Mouse (Mus musculus) olfactory bulb, adult 2 months (tissue): ENCODE measurements around the gene 2610507B11Rik. TPM values are rescaled to one million over a fixed set of nuclear protein-coding genes. Genes with fewer than 3 reads are reported as not detected.

Experiments
- H3K27ac ChIP-seq: fragments of 200-500 bp; 2 replicates; pipeline ENCODE4 v1.5.1; 2012; ENCODE audit warnings: low read depth, low read length; ENCODE audit not compliant: insufficient read depth
- H3K4me1 ChIP-seq: fragments of 200-500 bp; 2 replicates; pipeline ENCODE4 v1.6.1; 2012; ENCODE audit warnings: low read length; ENCODE audit not compliant: control insufficient read depth, insufficient read depth
- H3K4me3 ChIP-seq: fragments of 200-500 bp; 2 replicates; pipeline ENCODE4 v1.5.1; 2012; ENCODE audit warnings: mild to moderate bottlenecking, low read depth, low read length, moderate library complexity; ENCODE audit not compliant: insufficient read depth
- CTCF ChIP-seq: fragments of 200-500 bp; IDR thresholded peaks from 2 replicates; pipeline ENCODE4 v1.5.1; 2012; ENCODE audit warnings: low read depth, mild to moderate bottlenecking, low read length, moderate library complexity; ENCODE audit not compliant: insufficient read depth
- POLR2A ChIP-seq: fragments of 200-500 bp; IDR thresholded peaks from 2 replicates; pipeline ENCODE4 v1.6.1; 2012; ENCODE audit warnings: mild to moderate bottlenecking, low read depth, low read length, moderate library complexity; ENCODE audit not compliant: insufficient read depth
- WGBS: fragments of 180-500 bp; shearing (Covaris S2); methylation state at CpG from one replicate; pipeline ENCODE4 v1.1.7; 2018; 5-methylcytosine and 5-hydroxymethylcytosine counted together
- polyA plus RNA-seq: library from polyadenylated mRNA; stranded (reverse); fragments of >200 nt; gene quantifications from 2 replicates; pipeline ENCODE4 v1.2.4, GENCODE M21; 2012; ENCODE audit warnings: low replicate concordance; ENCODE audit not compliant: missing spikeins, insufficient read depth, insufficient read length

The 2610507B11Rik gene
- 122 and 503 TPM in 2 replicates for polyA plus RNA-seq

DNA sequence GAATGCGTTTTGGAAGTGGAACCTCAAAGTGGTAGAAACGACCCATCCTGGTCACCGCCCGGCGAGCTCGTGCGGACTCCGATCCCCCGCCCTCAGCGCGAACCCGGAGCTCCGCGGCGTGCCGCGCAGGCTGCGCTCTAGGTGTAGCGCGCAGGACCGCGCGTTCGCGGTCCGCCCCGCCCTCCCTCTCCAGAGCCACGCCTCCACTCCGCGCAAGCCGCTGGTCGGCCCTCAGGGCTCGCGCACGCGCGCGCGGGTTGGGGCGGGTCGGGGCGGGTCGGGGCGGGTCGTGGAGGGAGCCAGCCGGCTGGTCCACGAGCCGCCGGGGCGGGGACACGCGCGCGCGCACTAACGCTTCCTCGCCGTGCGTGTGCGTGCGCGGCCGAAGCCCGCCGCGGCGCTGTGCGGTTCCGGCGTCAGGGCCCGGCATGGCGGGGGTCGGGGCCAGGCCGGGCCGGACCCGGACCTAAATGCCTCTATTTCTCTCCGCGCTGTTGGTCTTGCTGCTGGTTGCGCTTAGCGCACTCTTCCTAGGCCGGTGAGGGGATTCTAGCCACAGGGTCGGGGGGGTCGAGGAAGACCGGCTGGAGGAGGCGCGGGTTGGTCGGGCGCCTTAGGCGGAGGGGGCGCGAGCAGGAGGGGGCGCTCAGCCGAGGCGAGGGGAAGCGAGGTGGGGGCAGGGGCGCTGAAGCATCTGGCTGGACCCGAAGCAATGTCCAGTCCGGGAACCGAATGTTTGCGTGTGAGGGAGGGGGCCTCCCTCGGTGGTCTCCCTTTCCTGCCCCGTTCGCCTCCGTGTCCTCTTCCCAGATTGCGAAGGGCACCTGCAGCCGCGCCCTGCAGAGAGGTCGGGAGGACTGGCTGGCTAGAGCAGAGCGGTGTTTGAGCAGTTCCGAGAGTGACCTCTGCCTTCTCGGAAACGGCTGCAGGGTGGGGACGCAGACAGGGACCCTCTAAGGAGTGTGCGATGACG, at the start of gene 2610507B11Rik:
2610507B11Rik (plus strand) TSS at position 373 of the 973 bp plus-strand sequence.
- H3K27ac ChIP-seq = peak within 1 kb of the TSS; percentile 73
- TF ChIP-seq POLR2A = peak; percentile 94
- TF ChIP-seq CTCF = no peak
- H3K4me3 ChIP-seq = peak within 1 kb of the TSS; percentile 92
- under 1% methylated on average over 114 of the region's 115 CpGs for WGBS
- peaks cover 10% of the 10 kb centered on the region; the same call in 1 of the 2 replicates for H3K4me1 ChIP-seq

DNA sequence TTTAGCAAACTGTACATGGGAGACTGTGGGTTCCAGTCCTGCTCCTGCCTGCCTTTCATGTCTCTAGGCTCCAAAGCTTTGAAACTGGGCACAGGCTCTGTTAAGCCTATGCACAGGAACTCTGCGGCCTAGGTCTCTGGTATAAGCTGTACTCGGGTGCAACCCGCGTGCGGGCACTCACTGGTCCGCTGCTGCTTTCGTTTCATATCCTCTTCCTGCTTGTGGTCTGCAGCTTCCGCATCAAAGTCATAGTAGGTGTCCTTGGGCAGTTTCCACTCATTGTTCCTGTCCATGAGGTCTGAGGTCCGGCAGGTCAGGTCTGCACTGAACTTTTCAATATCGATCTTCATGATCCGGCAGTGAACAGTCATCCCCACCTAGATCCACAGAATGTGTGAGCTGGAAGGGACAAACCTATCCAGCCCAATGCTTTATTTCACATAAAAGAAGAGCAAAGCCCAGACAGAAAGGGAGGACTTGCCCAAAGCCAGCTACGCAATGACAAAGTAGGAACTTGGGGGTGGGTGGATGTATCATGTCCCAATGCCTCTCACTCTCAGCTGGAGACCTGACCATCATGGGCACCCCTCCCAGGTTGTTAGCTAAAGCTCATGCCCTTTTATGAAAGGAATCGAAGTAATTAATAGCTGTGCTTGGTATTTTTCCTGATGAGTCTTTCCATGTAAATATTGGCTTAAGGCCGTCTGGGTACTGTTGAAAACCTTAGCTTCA, 48.3 kb upstream of the 2610507B11Rik start:
- Histone ChIP-seq H3K4me3 (no peak overlapping the region), H3K4me1 (no peaks in the 10 kb centered on the region), H3K27ac (no peak overlapping the region)
- TF ChIP-seq CTCF (no peak), POLR2A (no peak)
- WGBS = 92% methylated on average over 14 of the region's 14 CpGs

DNA sequence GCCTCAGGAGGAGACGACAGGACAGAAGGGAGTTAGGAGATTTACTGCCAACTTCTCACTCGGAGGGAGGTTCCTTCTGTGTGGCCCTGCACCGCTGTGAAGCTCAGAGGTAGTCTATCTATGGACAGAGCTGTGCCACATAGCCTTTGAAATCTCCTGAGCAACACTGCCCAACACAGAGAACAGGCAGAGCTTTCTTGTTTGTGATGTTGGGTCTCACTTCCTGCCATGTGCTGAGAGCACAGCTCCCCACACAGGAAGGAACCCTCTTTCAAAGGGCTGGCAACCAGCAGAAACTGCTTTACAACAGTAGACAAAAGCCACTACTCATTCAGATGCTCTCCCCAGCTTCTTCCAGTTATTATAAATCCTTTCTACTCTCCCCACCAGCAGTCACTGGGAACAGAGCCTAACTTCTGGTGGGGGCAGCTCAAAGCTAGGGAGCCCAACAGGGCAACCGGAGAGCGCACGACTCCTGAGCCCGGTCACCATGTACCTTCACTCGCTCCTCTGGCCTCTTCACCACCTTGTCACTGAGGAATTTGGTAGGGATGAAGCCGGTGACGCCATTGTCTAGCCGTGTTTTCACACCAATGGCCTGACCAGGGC, 45.7 kb upstream of the 2610507B11Rik start:
- H3K4me1 ChIP-seq = no peaks in the 10 kb centered on the region
- TF ChIP-seq CTCF (no peak), POLR2A (no peak)
- no peak overlapping the region for H3K4me3 ChIP-seq
- peak overlapping the region; percentile 81 for H3K27ac ChIP-seq
- WGBS = 56% methylated on average over 11 of the region's 11 CpGs

DNA sequence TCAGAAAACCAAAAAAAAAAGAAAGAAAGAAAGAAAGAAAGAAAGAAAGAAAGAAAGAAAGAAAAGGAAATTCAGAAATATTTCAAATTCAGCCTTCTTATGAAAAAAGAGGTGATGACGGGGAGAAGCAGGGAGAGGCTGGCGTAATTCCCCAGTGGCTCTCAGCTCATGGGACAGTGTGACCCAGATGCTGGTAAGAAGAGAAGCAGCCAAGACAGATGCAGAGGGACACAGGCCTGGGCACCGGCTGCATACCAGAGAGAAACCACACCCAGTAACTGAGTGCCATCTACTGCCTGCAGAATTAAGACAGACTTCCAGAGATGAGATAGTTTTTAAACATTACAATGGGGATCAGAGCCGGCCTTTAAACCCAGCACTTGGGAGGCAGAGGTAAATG, 38.0 kb upstream of the 2610507B11Rik start:
- TF ChIP-seq POLR2A = no peak
- no peak for TF ChIP-seq CTCF

DNA sequence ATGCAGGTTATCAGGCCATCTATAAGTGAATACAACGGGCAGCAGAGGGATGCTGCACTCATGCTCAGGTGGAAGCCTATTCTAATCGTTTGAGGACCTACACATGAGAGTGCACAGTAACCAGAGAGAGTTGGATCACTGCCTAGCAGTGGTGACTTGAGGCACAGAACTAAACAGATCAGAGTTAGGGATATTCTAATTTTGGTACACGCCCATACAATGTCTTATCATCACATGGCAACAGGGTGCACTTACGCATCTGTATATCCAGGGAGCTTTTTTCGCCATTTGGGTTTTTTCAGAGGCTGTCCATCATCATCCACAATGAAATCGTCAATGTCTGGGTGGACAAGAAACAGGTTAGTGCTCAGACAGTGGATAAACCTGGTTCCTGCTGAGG, 30.0 kb upstream of the 2610507B11Rik start:
- Histone ChIP-seq H3K4me1 (no peaks in the 10 kb centered on the region), H3K27ac (no peak overlapping the region), H3K4me3 (no peak overlapping the region)
- no peak for TF ChIP-seq CTCF
- TF ChIP-seq POLR2A = no peak
- 89% methylated on average over 6 of the region's 6 CpGs for WGBS

More for the DNA sequence above, 38.0 kb upstream of the 2610507B11Rik start:
- Histone ChIP-seq H3K4me3 (no peak overlapping the region), H3K27ac (no peak overlapping the region), H3K4me1 (no peaks in the 10 kb centered on the region)
- WGBS = 83% methylated on average over 4 of the region's 4 CpGs

DNA sequence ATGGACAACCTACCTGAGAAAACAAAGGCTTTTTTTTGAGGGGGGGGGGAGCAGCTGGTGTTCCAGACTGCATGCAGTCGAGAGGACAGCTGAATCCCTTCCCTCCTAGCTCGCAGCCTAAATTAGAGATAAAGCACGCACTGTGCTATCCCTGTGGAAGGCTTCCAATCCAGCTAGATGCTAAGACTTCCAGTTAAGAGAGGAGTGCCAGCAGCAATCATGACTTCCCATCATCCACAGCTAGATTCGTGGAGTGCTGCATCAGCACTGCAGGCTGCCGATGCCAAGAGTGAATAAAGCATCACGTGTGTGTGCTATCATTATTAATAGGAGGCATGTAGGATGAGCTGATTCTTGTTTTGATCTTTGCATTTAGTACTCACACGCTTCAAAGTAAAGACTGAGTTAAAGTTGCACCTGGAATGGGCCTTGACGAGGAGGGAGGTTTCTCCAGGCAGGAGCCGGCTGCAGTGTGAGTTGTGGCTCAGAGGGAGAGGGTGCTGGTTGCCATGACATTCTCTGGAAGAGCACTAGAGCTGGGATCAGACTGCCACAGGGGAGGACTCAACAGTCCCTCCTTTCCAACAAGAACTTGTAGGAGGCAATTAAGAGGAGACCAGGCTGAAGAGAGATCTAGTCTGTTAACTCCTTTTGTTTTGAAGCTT, 21.2 kb upstream of the 2610507B11Rik start:
- TF ChIP-seq POLR2A (no peak), CTCF (no peak)
- 28% methylated on average over 9 of the region's 9 CpGs for WGBS

DNA sequence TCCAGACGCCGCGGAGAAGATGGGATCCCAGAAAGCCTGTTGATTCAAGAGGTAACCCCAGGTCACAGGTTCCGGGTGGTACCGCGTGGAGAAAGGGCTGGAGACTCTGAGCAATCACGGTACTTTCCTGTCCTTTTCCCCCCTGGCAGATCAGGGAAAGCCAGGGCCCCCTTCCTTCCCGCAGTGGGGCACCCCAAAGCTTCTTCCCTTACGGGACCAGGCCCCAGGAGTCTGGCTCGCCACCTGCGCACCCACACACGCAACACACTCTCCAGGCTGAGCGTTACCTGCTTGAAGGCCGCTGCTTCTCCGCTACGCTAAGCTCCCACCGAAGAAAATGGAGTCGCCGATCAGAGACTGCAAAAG, 16.3 kb upstream of the 2610507B11Rik start:
- no peak for TF ChIP-seq POLR2A
- TF ChIP-seq CTCF = no peak
- H3K27ac ChIP-seq = peak overlapping the region; percentile 100
- peaks cover 17% of the 10 kb centered on the region for H3K4me1 ChIP-seq
- H3K4me3 ChIP-seq = peak overlapping the region; percentile 75
- under 1% methylated on average over 19 of the region's 19 CpGs for WGBS

More for the DNA sequence above, 21.2 kb upstream of the 2610507B11Rik start:
- peaks cover 12% of the 10 kb centered on the region for H3K4me1 ChIP-seq
- H3K27ac ChIP-seq = peak overlapping the region; percentile 89
- 0 out of 2 replicates have a peak overlapping the region, but pooled peaks have one; percentile 2 for H3K4me3 ChIP-seq
